Mouse (Mus musculus): ENCODE measurements around the gene Foxn4.

GRCm38 (mm10) chr5:114228901-114229300 lies 44.7 kb downstream of the Foxn4 start:
- no peak for TF ChIP-seq CTCF (IDR thresholded peaks at IDR 0.05; ENCODE audit: low read depth, low read length)
- no peak for TF ChIP-seq POLR2A (IDR thresholded peaks at IDR 0.05; ENCODE audit: borderline replicate concordance, low read depth, low read length)

All from bone marrow macrophage, adult 2 months (primary cell).